Comparison of ENCODE assay signal across 15 mouse cellular contexts in the genomic region with DNA sequence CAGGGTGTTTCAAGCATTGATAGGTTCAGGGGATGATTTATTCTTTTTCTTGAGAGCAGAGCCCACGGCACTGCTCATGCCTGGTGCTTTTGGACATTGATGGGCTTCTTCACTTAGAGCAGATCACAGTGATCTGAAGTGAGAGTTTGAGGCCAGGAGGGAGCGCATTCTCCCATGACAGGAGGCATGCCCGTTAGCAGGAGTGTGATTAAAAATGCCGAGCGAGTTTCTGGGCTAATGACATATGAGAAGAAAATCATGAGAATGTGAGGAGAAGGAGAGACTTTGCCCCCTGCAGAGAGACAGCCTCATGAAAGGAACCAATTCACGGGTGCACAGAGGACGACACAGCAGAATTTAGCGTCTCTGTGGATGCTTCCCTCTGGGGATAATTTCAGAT. TPM values are rescaled to one million over a fixed set of nuclear protein-coding genes. Genes with fewer than 3 reads are reported as not detected.
"Had no signal": no experiment of that assay in that cellular context is flagged by ENCODE, and none has a peak within 500 bp of the region (broad histone marks: within the 10 kb centered on the region; RNA-seq: fewer than 3 reads in every experiment).

No protein-coding gene starts in this region.

- H3K4me2 ChIP-seq: lung, embryonic 14.5 days; midbrain, embryonic 12.5 days; midbrain, embryonic 15.5 days; neural tube, embryonic 12.5 days had no signal

- H3K27ac ChIP-seq: midbrain, embryonic 10.5 days; midbrain, embryonic 12.5 days; midbrain, embryonic 15.5 days; neural tube, embryonic 12.5 days had no signal

- H3K27me3 ChIP-seq: midbrain, embryonic 12.5 days; midbrain, embryonic 15.5 days; neural tube, embryonic 12.5 days had no signal

- H3K9ac ChIP-seq: lung, embryonic 14.5 days; midbrain, embryonic 12.5 days; midbrain, embryonic 15.5 days; neural tube, embryonic 12.5 days had no signal

- DNase-seq: lung, adult 18-20 months; lung, embryonic 14.5 days; lung, postnatal 10 days; lung, postnatal 4 days; right cerebral cortex, postnatal 25 days; right cerebral cortex, postnatal 4 days; spleen, adult 18-20 months; thymus, adult 18-20 months; thymus, postnatal 14 days; thymus, postnatal 36 days had no signal

- H3K4me1 ChIP-seq: midbrain, embryonic 10.5 days; midbrain, embryonic 12.5 days; midbrain, embryonic 15.5 days; neural tube, embryonic 12.5 days had no signal

- H3K36me3 ChIP-seq: midbrain, embryonic 10.5 days; midbrain, embryonic 12.5 days; midbrain, embryonic 15.5 days; neural tube, embryonic 12.5 days had no signal

- H3K4me3 ChIP-seq: midbrain, embryonic 10.5 days; midbrain, embryonic 12.5 days; midbrain, embryonic 15.5 days; neural tube, embryonic 12.5 days had no signal

- ATAC-seq: midbrain, embryonic 15.5 days had no signal

- H3K9me3 ChIP-seq: midbrain, embryonic 10.5 days; midbrain, embryonic 12.5 days; midbrain, embryonic 15.5 days; neural tube, embryonic 12.5 days had no signal

RNA-seq across cellular contexts. Expression of a gene that starts 19.0 kb away (rescaled TPM):
- polyA plus RNA-seq: midbrain, embryonic 12.5 days; small intestine, adult 2 months had no signal
